Mouse (Mus musculus) stomach, postnatal 0 days (tissue): ENCODE data around the gene Cd59b. TPM values are rescaled to one million over a fixed set of nuclear protein-coding genes. Genes with fewer than 3 reads are reported as not detected.
"Not testable (repeated sequence)": the region's sequence is repeated elsewhere in the genome, so short reads cannot be mapped to it uniquely, and the experiment has no call there.

Experiments used
- ATAC-seq: fragments of 200-750 bp; cut with Nextera tagmentation; 2 replicates; pipeline ENCODE4 v1.8.0; 2017; ENCODE audit not compliant: low FRiP score, low TSS enrichment
- DNase-seq: peaks from one replicate; pipeline ENCODE4 v3.0.0-alpha.2; 2016; ENCODE audit warnings: low spot score
- H3K27ac ChIP-seq: fragments of 300-500 bp; sonication (generic); replicated peaks from 2 replicates; pipeline ENCODE4 v1.5.1; 2014; ENCODE audit warnings: mild to moderate bottlenecking, control low read depth
- H3K27me3 ChIP-seq: fragments of 300-500 bp; sonication (generic); 2 replicates; pipeline ENCODE4 v1.6.1; 2014; ENCODE audit warnings: low read length; ENCODE audit not compliant: control insufficient read depth, insufficient read depth
- H3K36me3 ChIP-seq: fragments of 300-500 bp; sonication (generic); 2 replicates; pipeline ENCODE4 v1.6.1; 2014; ENCODE audit warnings: low read length, mixed read lengths; ENCODE audit not compliant: control insufficient read depth, insufficient read depth
- H3K4me1 ChIP-seq: fragments of 300-500 bp; sonication (generic); replicated peaks from 2 replicates; pipeline ENCODE4 v1.6.1; 2014; ENCODE audit warnings: antibody characterized with exemption; ENCODE audit not compliant: control insufficient read depth, insufficient read depth
- H3K4me2 ChIP-seq: fragments of 300-500 bp; sonication (generic); replicated peaks from 2 replicates; pipeline ENCODE4 v1.6.1; 2014; ENCODE audit warnings: low read depth, mild to moderate bottlenecking, control low read depth, moderate library complexity
- H3K4me3 ChIP-seq: fragments of 300-500 bp; sonication (generic); 2 replicates; pipeline ENCODE4 v1.5.1; 2014; ENCODE audit warnings: low read depth, low read length, control low read depth
- H3K9ac ChIP-seq: fragments of 300-500 bp; sonication (generic); 2 replicates; pipeline ENCODE4 v1.6.1; 2014; ENCODE audit warnings: mild to moderate bottlenecking, low read length, control low read depth, mixed read lengths
- H3K9me3 ChIP-seq: fragments of 300-500 bp; sonication (generic); 2 replicates; pipeline ENCODE4 v1.6.1; 2016; ENCODE audit warnings: low read length; ENCODE audit not compliant: control insufficient read depth
- CTCF ChIP-seq: IDR thresholded peaks from 2 replicates; pipeline ENCODE4 v1.5.1; 2016; ENCODE audit warnings: antibody characterized with exemption, low read depth, mild to moderate bottlenecking, moderate library complexity
- EP300 ChIP-seq: optimal IDR thresholded peaks from 2 replicates; pipeline ENCODE3; 2016; ENCODE audit warnings: antibody characterized with exemption
- WGBS: fragments of 180-500 bp; shearing (Covaris S2); extraction: QIAGEN DNeasy Blood & Tissue Kit; methylation state at CpG from one replicate; pipeline ENCODE4 v1.1.7; 2014; 5-methylcytosine and 5-hydroxymethylcytosine counted together
- polyA plus RNA-seq: library from polyadenylated mRNA; unstranded; fragments of >200 nt; fragmentation: Nextera tagmentation; extraction: Ambion mirVana; gene quantifications from 2 replicates; pipeline ENCODE4 v1.2.1, GENCODE M21; 2015

Cd59b gene
- polyA plus RNA-seq, 1 experiment from 2014 or later: 5.5 TPM

GRCm38 (mm10) chr2:104110031-104110430 lies 40.4 kb downstream of the Cd59b start:
- Histone ChIP-seq H3K9me3 (no peaks in the 10 kb centered on the region), H3K27ac (no peak overlapping the region), H3K36me3 (no peaks in the 10 kb centered on the region), H3K4me1 (no peaks in the 10 kb centered on the region), H3K4me3 (no peak overlapping the region), H3K9ac (no peak overlapping the region), H3K27me3 (no peaks in the 10 kb centered on the region), H3K4me2 (no peak overlapping the region)
- TF ChIP-seq EP300 (no peak), CTCF (no peak)
- DNase-seq: no peak
- WGBS: 79% methylated on average over 4 of the region's 4 CpGs
- ATAC-seq: no peak

- no CpG with 5 or more reads among the region's 1 CpGs for WGBS
- not testable (repeated sequence) for DNase-seq, H3K4me2 ChIP-seq, H3K9me3 ChIP-seq, H3K27ac ChIP-seq, H3K36me3 ChIP-seq, H3K4me3 ChIP-seq, H3K27me3 ChIP-seq, H3K9ac ChIP-seq, ATAC-seq, H3K4me1 ChIP-seq
These were observed 41.6 kb downstream of the Cd59b start for GRCm38 (mm10) chr2:104111170-104111797.

- not testable (repeated sequence) for H3K27ac ChIP-seq, H3K9me3 ChIP-seq, H3K9ac ChIP-seq, DNase-seq, H3K4me3 ChIP-seq, H3K4me2 ChIP-seq, H3K27me3 ChIP-seq, H3K4me1 ChIP-seq, H3K36me3 ChIP-seq
- ATAC-seq: 0 out of 2 replicates have a peak, but pooled peaks have one; percentile 45
These were observed 43.9 kb downstream of the Cd59b start for GRCm38 (mm10) chr2:104113563-104113962.

DNA sequence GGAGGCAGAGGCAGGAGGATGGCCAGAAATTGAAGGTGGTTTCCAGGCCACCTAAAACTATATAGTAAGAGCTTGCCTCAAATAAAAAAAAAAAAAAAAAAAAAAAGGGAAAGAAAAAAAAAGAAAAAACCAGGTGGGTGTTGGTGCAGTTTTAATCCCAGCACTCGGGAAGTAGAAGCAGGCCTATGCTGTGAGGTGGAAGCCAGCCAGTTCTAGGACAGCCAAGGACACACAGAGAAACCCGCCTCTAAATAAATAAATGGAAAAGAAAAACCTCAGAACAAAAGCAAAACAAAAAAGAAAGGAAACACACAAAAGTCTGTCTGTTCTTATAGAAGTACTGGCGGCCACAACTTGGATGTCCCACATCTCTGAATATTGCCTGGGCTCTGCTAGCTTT lies 45.2 kb downstream of the Cd59b start:
- no peaks in the 10 kb centered on the region for H3K27me3 ChIP-seq
- 60% methylated on average over 3 of the region's 3 CpGs for WGBS
- no peaks in the 10 kb centered on the region; the same call in 1 of the 2 replicates for H3K36me3 ChIP-seq
- H3K9ac ChIP-seq: no peak overlapping the region
- no peak overlapping the region for H3K4me3 ChIP-seq
- H3K9me3 ChIP-seq: no peaks in the 10 kb centered on the region
- no peak for ATAC-seq
- no peak for DNase-seq
- H3K27ac ChIP-seq: no peak overlapping the region
- H3K4me1 ChIP-seq: no peaks in the 10 kb centered on the region
- H3K4me2 ChIP-seq: no peak overlapping the region
- TF ChIP-seq EP300 (no peak), CTCF (no peak)

GRCm38 (mm10) chr2:104117173-104117572 lies 47.5 kb downstream of the Cd59b start:
- H3K4me3 ChIP-seq, DNase-seq, H3K4me1 ChIP-seq, ATAC-seq, H3K36me3 ChIP-seq, H3K4me2 ChIP-seq, H3K27ac ChIP-seq, H3K9ac ChIP-seq, H3K9me3 ChIP-seq, H3K27me3 ChIP-seq: not testable (repeated sequence)

DNA sequence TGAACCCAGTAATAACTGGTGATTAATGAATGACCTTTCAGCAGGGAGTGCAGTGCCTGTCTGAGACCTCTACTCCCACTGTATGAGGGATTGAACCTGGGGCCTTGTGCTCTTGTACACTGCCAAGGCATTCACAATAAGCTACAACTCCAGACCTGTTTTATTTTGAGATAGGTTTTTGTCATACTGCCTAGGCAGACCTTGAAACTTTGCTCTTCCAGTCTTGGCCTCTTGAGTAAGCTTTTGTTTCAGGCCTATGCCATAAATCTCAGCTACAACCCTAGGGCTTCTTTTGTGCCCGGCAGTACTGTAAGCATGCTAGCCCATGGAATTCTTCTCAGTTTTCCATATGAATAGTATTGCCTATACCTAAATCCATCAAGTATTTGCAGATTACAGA lies 49.4 kb downstream of the Cd59b start:
- DNase-seq (no peak), ATAC-seq (no peak)
- H3K9me3 ChIP-seq: no peaks in the 10 kb centered on the region
- peak overlapping the region; percentile 81 for H3K27ac ChIP-seq
- H3K27me3 ChIP-seq: no peaks in the 10 kb centered on the region
- H3K36me3 ChIP-seq: no peaks in the 10 kb centered on the region; the same call in 1 of the 2 replicates
- no peak overlapping the region for H3K9ac ChIP-seq
- no peaks in the 10 kb centered on the region for H3K4me1 ChIP-seq
- H3K4me3 ChIP-seq: no peak overlapping the region
- H3K4me2 ChIP-seq: no peak overlapping the region
- TF ChIP-seq CTCF (no peak), EP300 (no peak)
- WGBS: 77% methylated on average over 1 of the region's 1 CpGs
